Mouse (Mus musculus): Measurements from ENCODE around the gene Slc1a7. TPM values are rescaled to one million over a fixed set of nuclear protein-coding genes. Genes with fewer than 3 reads are reported as not detected.
A peak's percentile ranks its signal among the peaks of the same experiment; 100 is the strongest.

The Slc1a7 gene
- polyA plus RNA-seq, 1 experiment from 2014 or later = not detected

DNA sequence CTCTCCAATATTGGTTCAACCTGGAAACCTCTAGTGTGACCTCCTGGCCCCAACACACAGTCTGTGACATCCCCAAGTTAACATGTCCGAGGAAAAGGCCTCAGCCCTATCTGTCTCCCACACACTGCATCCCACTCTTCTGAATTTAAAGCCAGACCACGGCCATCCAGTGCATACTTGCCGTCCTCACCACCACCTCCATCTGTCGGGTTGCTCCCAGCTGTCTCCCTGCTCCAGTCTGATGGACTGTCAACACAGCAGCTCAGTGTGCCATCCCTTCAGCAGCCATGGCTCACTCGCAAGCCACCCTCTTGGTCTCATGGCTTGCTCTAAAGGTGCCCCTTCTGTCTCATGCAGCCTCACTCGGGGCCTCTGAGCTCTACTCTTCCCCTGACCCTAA, 27.6 kb downstream of the Slc1a7 start:
- no peak for ATAC-seq
- Histone ChIP-seq H3K9ac (replicated peaks) (no peak overlapping the region), H3K36me3 (no peaks in the 10 kb centered on the region), H3K9me3 (peaks cover 3% of the 10 kb centered on the region; the same call in 1 of the 2 replicates), H3K4me1 (replicated peaks) (peaks cover 13% of the 10 kb centered on the region), H3K4me2 (replicated peaks) (no peak overlapping the region), H3K4me3 (replicated peaks) (no peak overlapping the region), H3K27ac (no peak overlapping the region), H3K27me3 (peaks cover 5% of the 10 kb centered on the region; the same call in 1 of the 2 replicates)
- 87% methylated on average over 6 of the region's 6 CpGs for WGBS

DNA sequence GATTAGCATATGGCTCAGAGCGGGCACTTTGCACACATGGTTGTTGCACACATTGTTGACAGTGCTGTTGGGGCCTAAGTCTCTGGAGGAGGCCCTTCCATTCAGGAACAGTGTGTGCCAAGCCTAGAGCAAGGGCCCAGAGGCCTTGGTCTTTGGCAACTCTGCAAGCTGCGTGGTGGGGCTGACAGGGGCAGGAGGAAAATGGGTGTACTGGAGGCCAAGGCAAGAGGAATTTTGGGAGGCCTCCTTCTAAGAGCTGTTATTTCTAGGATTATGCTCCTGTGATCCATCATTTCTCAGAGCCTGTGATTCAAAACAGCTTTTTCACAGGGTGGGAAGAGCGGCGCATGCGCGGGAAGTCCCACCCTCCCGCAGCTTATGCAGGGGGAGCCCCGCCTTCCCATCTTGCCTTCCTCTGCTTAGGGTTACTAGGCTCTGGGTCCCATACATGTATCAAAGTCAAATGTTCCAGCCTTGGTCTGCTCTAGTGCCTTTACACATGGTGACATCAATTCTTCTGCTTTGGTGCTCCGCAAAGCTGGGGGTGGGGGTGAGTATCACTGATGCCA, 28.4 kb downstream of the Slc1a7 start:
- Histone ChIP-seq H3K4me1 (replicated peaks) (peaks cover 11% of the 10 kb centered on the region), H3K9ac (replicated peaks) (no peak overlapping the region), H3K9me3 (peaks cover 3% of the 10 kb centered on the region; the same call in 1 of the 2 replicates), H3K27me3 (peaks cover 3% of the 10 kb centered on the region; the same call in 1 of the 2 replicates), H3K4me2 (replicated peaks) (no peak overlapping the region), H3K36me3 (no peaks in the 10 kb centered on the region), H3K27ac (no peak overlapping the region), H3K4me3 (replicated peaks) (no peak overlapping the region)
- WGBS = 89% methylated on average over 9 of the region's 9 CpGs
- no peak for ATAC-seq

- Histone ChIP-seq H3K36me3 (no peaks in the 10 kb centered on the region), H3K4me2 (replicated peaks) (no peak overlapping the region), H3K27me3 (peaks cover 3% of the 10 kb centered on the region; the same call in 1 of the 2 replicates), H3K4me3 (replicated peaks) (no peak overlapping the region), H3K9ac (replicated peaks) (no peak overlapping the region), H3K4me1 (replicated peaks) (0 out of 2 replicates have a peak, but pooled peaks cover 3% of the 10 kb centered on the region), H3K27ac (no peak overlapping the region), H3K9me3 (peaks cover 3% of the 10 kb centered on the region; the same call in 1 of the 2 replicates)
- no peak for ATAC-seq
- WGBS = 33% methylated on average over 11 of the region's 11 CpGs
These were observed 30.7 kb downstream of the Slc1a7 start for GRCm38 (mm10) chr4:107998641-107999332.

DNA sequence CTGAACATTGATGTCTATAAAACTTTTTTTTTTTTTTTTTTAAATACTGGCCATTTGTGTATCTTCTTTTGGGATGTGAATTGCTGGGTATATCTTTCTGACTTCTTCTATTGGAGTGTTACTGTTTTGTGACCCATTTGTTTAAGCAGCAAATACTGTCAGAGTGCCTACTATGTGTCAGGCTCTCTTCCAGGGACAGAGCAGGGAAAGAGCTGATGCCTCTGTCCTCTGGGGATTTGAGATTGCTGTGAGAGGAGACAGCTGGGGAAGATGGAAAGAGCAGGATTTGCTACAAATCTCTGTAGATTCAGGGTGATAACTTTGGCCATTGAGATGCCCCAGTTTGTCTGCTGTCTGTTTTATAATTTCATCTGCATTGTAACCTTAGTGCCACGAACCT, 31.2 kb downstream of the Slc1a7 start:
- Histone ChIP-seq H3K27me3 (peaks cover 3% of the 10 kb centered on the region; the same call in 1 of the 2 replicates), H3K4me3 (replicated peaks) (no peak overlapping the region), H3K4me2 (replicated peaks) (no peak overlapping the region), H3K9ac (replicated peaks) (no peak overlapping the region), H3K9me3 (peaks cover 3% of the 10 kb centered on the region; the same call in 1 of the 2 replicates), H3K4me1 (replicated peaks) (0 out of 2 replicates have a peak, but pooled peaks cover 3% of the 10 kb centered on the region), H3K36me3 (no peaks in the 10 kb centered on the region), H3K27ac (no peak overlapping the region)
- 74% methylated on average over 1 of the region's 1 CpGs for WGBS
- ATAC-seq = no peak

- Histone ChIP-seq H3K9me3 (no peaks in the 10 kb centered on the region), H3K27ac (no peak overlapping the region), H3K36me3 (no peaks in the 10 kb centered on the region), H3K4me1 (replicated peaks) (no peaks in the 10 kb centered on the region), H3K9ac (replicated peaks) (no peak overlapping the region), H3K27me3 (no peaks in the 10 kb centered on the region), H3K4me3 (replicated peaks) (no peak overlapping the region), H3K4me2 (replicated peaks) (no peak overlapping the region)
- 0 out of 2 replicates have a peak, but pooled peaks have one; percentile 30 for ATAC-seq
- WGBS = 50% methylated on average over 7 of the region's 7 CpGs
These were observed 37.2 kb downstream of the Slc1a7 start for GRCm38 (mm10) chr4:108005328-108005727.

DNA sequence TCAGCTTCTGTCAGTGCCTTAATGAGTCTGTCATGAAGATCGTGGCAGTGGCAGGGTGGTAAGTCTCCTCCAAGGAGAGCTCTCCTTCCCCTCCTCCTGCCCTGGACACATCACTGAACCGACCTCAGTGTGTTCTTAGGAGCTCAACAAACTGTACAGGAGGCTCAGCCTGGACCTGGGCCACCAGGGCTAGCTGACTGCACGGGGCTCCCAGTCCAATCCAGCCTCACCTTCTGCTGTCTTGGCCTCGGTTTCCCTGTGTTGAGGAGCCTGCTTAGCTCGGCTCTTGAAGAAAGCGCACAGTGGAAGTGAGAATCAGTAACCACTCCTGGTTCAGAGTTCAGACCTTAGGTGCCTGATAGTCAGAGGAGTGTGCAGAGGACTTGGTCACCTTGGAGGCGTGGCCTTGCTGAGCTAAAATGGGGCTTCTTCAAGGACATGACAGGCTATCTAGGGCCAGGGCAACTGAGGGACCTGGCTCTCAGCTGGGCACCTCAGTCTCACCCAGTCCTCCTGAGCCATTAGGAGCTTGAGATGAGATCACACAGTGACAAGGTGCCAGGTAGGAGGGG, 39.5 kb downstream of the Slc1a7 start:
- H3K4me1 ChIP-seq (replicated peaks) = no peaks in the 10 kb centered on the region
- H3K36me3 ChIP-seq = no peaks in the 10 kb centered on the region
- no peak overlapping the region for H3K4me3 ChIP-seq (replicated peaks)
- H3K9ac ChIP-seq (replicated peaks) = no peak overlapping the region
- no peak for ATAC-seq
- H3K27me3 ChIP-seq = no peaks in the 10 kb centered on the region
- no peak overlapping the region for H3K4me2 ChIP-seq (replicated peaks)
- H3K9me3 ChIP-seq = no peaks in the 10 kb centered on the region
- WGBS = 80% methylated on average over 7 of the region's 7 CpGs
- H3K27ac ChIP-seq = no peak overlapping the region

GRCm38 (mm10) chr4:108008541-108008940, 40.4 kb downstream of the Slc1a7 start:
- no peaks in the 10 kb centered on the region for H3K36me3 ChIP-seq
- H3K4me1 ChIP-seq (replicated peaks) = no peaks in the 10 kb centered on the region
- H3K9ac ChIP-seq (replicated peaks) = no peak overlapping the region
- no peak overlapping the region for H3K27ac ChIP-seq
- 87% methylated on average over 8 of the region's 8 CpGs for WGBS
- no peaks in the 10 kb centered on the region for H3K9me3 ChIP-seq
- H3K4me3 ChIP-seq (replicated peaks) = no peak overlapping the region
- H3K4me2 ChIP-seq (replicated peaks) = no peak overlapping the region
- no peaks in the 10 kb centered on the region for H3K27me3 ChIP-seq
- ATAC-seq = no peak

DNA sequence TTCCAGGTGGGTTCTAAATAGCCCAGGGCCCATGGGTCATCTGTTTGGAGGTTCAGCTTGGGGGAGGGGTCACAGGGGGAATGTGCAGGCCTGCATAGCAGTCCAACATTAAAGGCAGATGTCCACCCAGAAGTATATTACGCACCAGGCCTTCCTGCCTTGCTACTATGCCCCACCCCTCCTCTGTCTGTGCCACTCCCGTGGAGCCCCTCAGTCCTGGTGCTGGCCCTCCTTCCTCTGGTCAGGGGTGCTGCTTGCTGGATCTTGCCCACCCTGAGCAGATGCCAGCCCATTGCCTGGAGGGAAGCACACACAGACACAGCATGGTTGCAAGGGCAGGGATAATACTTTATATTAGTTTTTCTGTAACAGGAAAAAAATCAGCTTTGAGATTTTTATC, 46.3 kb downstream of the Slc1a7 start:
- no peaks in the 10 kb centered on the region for H3K9me3 ChIP-seq
- WGBS = 74% methylated on average over 2 of the region's 2 CpGs
- H3K9ac ChIP-seq (replicated peaks) = no peak overlapping the region
- ATAC-seq = no peak
- H3K4me3 ChIP-seq (replicated peaks) = no peak overlapping the region
- no peaks in the 10 kb centered on the region for H3K36me3 ChIP-seq
- H3K4me1 ChIP-seq (replicated peaks) = peaks cover 13% of the 10 kb centered on the region
- no peak overlapping the region for H3K4me2 ChIP-seq (replicated peaks)
- H3K27ac ChIP-seq = no peak overlapping the region
- H3K27me3 ChIP-seq = no peaks in the 10 kb centered on the region

- 68% methylated on average over 14 of the region's 14 CpGs for WGBS
- no peak overlapping the region for H3K27ac ChIP-seq
- ATAC-seq = no peak
- no peaks in the 10 kb centered on the region for H3K27me3 ChIP-seq
- no peak overlapping the region for H3K9ac ChIP-seq (replicated peaks)
- no peak overlapping the region for H3K4me3 ChIP-seq (replicated peaks)
- H3K36me3 ChIP-seq = no peaks in the 10 kb centered on the region
- no peak overlapping the region for H3K4me2 ChIP-seq (replicated peaks)
- no peaks in the 10 kb centered on the region for H3K9me3 ChIP-seq
- H3K4me1 ChIP-seq (replicated peaks) = peaks cover 13% of the 10 kb centered on the region
These were observed 47.1 kb downstream of the Slc1a7 start for GRCm38 (mm10) chr4:108015067-108015765.

GRCm38 (mm10) chr4:108016321-108016720, 48.2 kb downstream of the Slc1a7 start:
- no peak for ATAC-seq
- H3K9ac ChIP-seq (replicated peaks) = no peak overlapping the region
- no peaks in the 10 kb centered on the region for H3K36me3 ChIP-seq
- peaks cover 13% of the 10 kb centered on the region for H3K4me1 ChIP-seq (replicated peaks)
- no peak overlapping the region for H3K4me2 ChIP-seq (replicated peaks)
- no peaks in the 10 kb centered on the region for H3K27me3 ChIP-seq
- no peak overlapping the region for H3K4me3 ChIP-seq (replicated peaks)
- H3K27ac ChIP-seq = no peak overlapping the region
- WGBS = 78% methylated on average over 3 of the region's 3 CpGs
- no peaks in the 10 kb centered on the region for H3K9me3 ChIP-seq

DNA sequence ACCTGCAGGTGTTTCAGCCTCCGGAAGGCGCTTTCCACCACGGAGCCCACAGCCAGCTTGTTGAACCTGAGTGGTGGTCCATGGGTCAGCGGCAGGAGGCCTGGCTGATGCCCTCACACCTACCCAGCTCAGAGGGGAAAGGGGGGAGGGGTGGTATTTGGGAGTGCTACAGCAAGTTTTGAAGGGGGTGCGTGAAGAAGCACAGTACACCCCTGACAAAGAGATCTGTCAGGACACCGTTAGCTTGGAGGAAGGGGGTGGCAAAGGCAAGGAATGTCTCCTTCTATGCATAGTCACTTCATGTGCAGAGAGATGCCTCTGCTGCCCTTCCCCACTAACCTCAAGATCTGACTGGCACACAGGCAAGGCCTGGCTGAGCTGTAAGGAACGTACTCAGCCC, 49.7 kb downstream of the Slc1a7 start:
- Histone ChIP-seq H3K36me3 (no peaks in the 10 kb centered on the region), H3K4me2 (replicated peaks) (no peak overlapping the region), H3K27me3 (no peaks in the 10 kb centered on the region), H3K9me3 (no peaks in the 10 kb centered on the region), H3K9ac (replicated peaks) (no peak overlapping the region), H3K4me3 (replicated peaks) (no peak overlapping the region), H3K4me1 (replicated peaks) (peaks cover 13% of the 10 kb centered on the region), H3K27ac (no peak overlapping the region)
- 88% methylated on average over 7 of the region's 7 CpGs for WGBS
- no peak for ATAC-seq

All from midbrain, embryonic 13.5 days (tissue).